Mouse (Mus musculus): ENCODE measurements at regions not wholly inside any gene's neighbourhood (a gene's known extent, or its start where the extent isn't known, plus 50 kb on each side); places are given as distances from the start of the nearest gene placed in this dataset.
A peak's percentile ranks its signal among the peaks of the same experiment; 100 is the strongest.

- no peak overlapping the region for H3K4me3 ChIP-seq
- intact Hi-C loops (cut with DNase I), result no loop called here
Observed at GRCm38 (mm10) chr11:71976724-71977481, 60.4 kb downstream of the Aipl1 start.

GRCm38 (mm10) chr11:71971351-71971750, 66.0 kb downstream of the Aipl1 start:
- intact Hi-C loops (cut with DNase I), result no loop called here
- DNase-seq (ENCODE audit: extremely low spot score in 1 of 2, low spot score in 2 of 2), result no peak
- Histone ChIP-seq H3K4me3 (no peak overlapping the region), H3K27ac (no peak overlapping the region)
- no peak for TF ChIP-seq CTCF (IDR thresholded peaks at IDR 0.05)

More at GRCm38 (mm10) chr11:71976724-71977481, 60.4 kb downstream of the Aipl1 start:
- TF ChIP-seq CTCF (IDR thresholded peaks at IDR 0.05), result no peak
- DNase-seq (ENCODE audit: extremely low spot score in 1 of 2, low spot score in 2 of 2), result no peak
- H3K27ac ChIP-seq, result no peak overlapping the region

- intact Hi-C loops (cut with DNase I), result no loop called here
- Histone ChIP-seq H3K27ac (no peak overlapping the region), H3K4me3 (no peak overlapping the region)
- no peak for DNase-seq (ENCODE audit: extremely low spot score in 1 of 2, low spot score in 2 of 2)
- TF ChIP-seq CTCF (IDR thresholded peaks at IDR 0.05), result no peak
Observed at GRCm38 (mm10) chr11:71962306-71962705, 75.0 kb downstream of the Aipl1 start.

- Histone ChIP-seq H3K27ac (no peak overlapping the region), H3K4me3 (no peak overlapping the region)
- no peak for DNase-seq (ENCODE audit: extremely low spot score in 1 of 2, low spot score in 2 of 2)
- intact Hi-C loops (cut with DNase I), result no loop called here
- TF ChIP-seq CTCF (IDR thresholded peaks at IDR 0.05), result no peak
Observed at GRCm38 (mm10) chr11:71952533-71952932, 84.8 kb downstream of the Aipl1 start.

GRCm38 (mm10) chr11:71947161-71947560, 90.1 kb downstream of the Aipl1 start:
- intact Hi-C loops (cut with DNase I), result loop anchor here (5.0 kb wide), 1 partner anchor 175 kb away; no protein-coding TSS in a partner anchor
- DNase-seq (ENCODE audit: extremely low spot score in 1 of 2, low spot score in 2 of 2), result no peak
- no peak overlapping the region for H3K4me3 ChIP-seq
- TF ChIP-seq CTCF (IDR thresholded peaks at IDR 0.05), result no peak
- no peak overlapping the region for H3K27ac ChIP-seq

GRCm38 (mm10) chr11:71945098-71945413, 92.3 kb downstream of the Aipl1 start:
- no peak overlapping the region for H3K4me3 ChIP-seq
- no peak for DNase-seq (ENCODE audit: extremely low spot score in 1 of 2, low spot score in 2 of 2)
- intact Hi-C loops (cut with DNase I), result loop anchor here (1.0 to 5.0 kb wide), 2 partner anchors 43 to 173 kb away; no protein-coding TSS in a partner anchor
- TF ChIP-seq CTCF (IDR thresholded peaks at IDR 0.05), result no peak
- no peak overlapping the region for H3K27ac ChIP-seq

DNA sequence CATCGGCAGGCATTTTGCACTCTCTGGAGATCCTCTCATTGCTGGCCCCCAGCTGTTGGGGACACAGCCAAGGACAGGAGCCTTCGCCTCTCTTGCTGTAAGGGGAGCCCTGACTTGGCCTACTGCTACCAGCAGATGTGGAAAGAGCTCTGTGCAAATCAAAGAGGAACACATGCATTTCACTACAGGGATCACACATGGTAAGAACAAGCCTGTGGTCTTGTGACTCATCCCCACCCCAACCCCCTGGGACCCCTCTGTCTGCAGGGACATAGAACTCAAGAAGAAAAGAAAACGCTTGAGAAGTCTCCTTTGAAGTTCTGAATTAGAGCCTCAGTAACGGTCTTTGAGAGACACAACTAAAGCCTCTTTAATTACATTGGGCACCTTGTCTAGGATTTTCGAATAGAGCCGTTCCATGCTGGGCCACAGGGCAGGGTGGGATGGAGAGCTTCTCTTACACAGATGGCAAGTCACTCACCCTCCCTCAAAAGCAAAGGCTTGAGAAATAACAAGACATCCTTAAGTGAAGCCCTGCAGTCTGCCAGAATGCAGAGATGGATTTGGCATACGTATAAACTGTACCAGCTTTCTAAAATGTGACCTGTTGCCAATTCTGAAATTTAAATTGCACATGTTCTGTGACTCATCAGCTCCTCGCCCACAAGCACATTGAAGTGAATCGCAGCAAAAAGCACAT, 92.8 kb downstream of the Aipl1 start:
- DNase-seq (ENCODE audit: extremely low spot score in 1 of 2, low spot score in 2 of 2), result peak; percentile 46 to 48
- peak overlapping the region; percentile 44; the same call in 1 of the 2 replicates for H3K27ac ChIP-seq
- intact Hi-C loops (cut with DNase I), result loop anchor here (1.0 to 5.0 kb wide), 2 partner anchors 42 to 172 kb away; no protein-coding TSS in a partner anchor
- H3K4me3 ChIP-seq, result no peak overlapping the region
- no peak for TF ChIP-seq CTCF (IDR thresholded peaks at IDR 0.05)

- Histone ChIP-seq H3K4me3 (no peak overlapping the region), H3K27ac (no peak overlapping the region)
- intact Hi-C loops (cut with DNase I), result no loop called here
- no peak for DNase-seq (ENCODE audit: extremely low spot score in 1 of 2, low spot score in 2 of 2)
- TF ChIP-seq CTCF (IDR thresholded peaks at IDR 0.05), result no peak
Observed at GRCm38 (mm10) chr11:71943512-71943911, 93.8 kb downstream of the Aipl1 start.

DNA sequence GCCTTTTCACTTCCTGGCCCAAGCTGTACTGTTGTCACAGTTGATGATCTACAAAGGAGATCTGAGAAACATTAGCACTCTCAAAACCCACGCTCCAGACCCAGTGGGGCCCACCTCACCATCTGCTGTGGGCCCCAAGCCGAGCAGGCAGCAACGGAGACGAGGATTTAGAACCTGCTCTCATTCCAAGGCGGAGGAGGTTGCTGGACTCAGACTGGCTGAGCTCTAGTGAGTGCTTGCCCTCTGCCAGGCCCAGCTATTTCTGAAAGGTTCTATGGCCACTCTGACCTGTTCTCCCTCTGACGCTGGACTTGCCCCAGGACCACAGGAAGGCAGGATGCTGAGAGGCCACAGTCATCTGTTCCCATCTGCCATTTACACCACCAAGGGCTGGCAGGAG, 98.2 kb downstream of the Aipl1 start:
- no peak overlapping the region for H3K27ac ChIP-seq
- TF ChIP-seq CTCF (IDR thresholded peaks at IDR 0.05), result no peak
- intact Hi-C loops (cut with DNase I), result loop anchor here (1.0 to 5.0 kb wide), 3 partner anchors 37 to 287 kb away; no protein-coding TSS in a partner anchor
- H3K4me3 ChIP-seq, result no peak overlapping the region
- peak; percentile 35 to 69 for DNase-seq (ENCODE audit: extremely low spot score in 1 of 2, low spot score in 2 of 2)

DNA sequence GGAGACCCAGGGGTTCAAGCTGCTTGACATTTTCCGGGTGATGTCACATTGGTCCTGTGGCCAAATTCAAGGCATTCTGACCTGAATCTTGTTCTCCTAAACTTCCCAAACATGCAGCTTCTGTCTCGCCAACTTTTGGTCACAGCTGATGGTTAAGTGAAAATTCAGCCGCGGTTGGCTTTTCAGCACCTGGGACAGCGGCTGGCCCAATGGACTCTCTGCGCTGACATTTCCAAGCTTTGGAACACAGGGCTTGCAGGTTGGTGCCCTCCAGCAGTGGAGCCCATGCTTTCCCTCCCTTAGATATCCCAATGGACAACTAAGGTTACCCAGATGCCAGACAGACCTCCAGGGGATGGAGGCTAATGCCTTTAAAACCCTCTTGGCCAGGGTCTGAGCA, 100.2 kb downstream of the Aipl1 start:
- H3K4me3 ChIP-seq, result no peak overlapping the region
- no peak for TF ChIP-seq CTCF (IDR thresholded peaks at IDR 0.05)
- no peak for DNase-seq (ENCODE audit: extremely low spot score in 1 of 2, low spot score in 2 of 2)
- intact Hi-C loops (cut with DNase I), result loop anchor here (5.0 kb wide), 2 partner anchors 115 to 285 kb away; no protein-coding TSS in a partner anchor
- no peak overlapping the region for H3K27ac ChIP-seq

DNA sequence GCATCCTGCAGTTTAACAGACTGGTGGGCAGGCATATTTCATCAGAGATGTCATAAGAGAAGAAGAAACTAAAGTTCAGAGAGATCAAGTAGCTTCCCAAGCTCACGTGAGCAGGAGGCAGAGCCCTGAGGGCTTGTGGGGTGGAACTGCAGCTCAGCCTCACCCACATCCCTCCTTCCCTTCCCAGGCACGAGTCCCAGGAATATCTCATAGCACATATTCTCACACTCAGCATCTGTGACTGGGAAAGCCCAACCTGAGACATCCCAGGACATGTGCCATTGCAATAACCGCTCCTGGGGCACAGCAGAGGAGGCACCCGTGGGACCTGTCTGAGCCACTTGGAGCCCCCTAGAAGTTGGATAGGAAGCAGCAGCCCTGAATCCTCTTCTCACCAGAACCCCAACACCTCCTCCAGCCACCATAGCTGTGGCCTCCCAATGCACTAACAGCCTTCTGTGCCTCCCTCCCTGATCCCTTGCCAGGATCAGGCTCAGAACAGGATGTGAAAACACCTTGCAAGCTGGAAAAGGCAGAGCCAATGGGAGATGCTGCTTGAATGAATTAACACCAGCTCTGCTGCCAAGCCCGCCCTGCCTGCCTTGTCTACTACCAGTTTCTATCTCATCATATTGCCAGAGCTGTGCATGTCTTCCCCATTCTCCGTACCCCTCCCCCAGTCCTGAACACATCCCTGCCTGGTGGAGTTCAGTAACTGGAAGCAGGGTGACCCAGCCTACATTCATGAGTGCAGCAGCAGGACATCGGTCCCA, 107.4 kb downstream of the Aipl1 start:
- intact Hi-C loops (cut with DNase I), result no loop called here
- H3K27ac ChIP-seq, result no peak overlapping the region
- TF ChIP-seq CTCF (IDR thresholded peaks at IDR 0.05), result no peak
- peak in 1 of 2 experiments; percentile 36 for DNase-seq (ENCODE audit: extremely low spot score in 1 of 2, low spot score in 2 of 2)
- H3K4me3 ChIP-seq, result no peak overlapping the region

GRCm38 (mm10) chr11:71914665-71915064, 122.6 kb downstream of the Aipl1 start:
- Histone ChIP-seq H3K27ac (no peak overlapping the region), H3K4me3 (no peak overlapping the region)
- intact Hi-C loops (cut with DNase I), result no loop called here
- TF ChIP-seq CTCF (IDR thresholded peaks at IDR 0.05), result no peak
- no peak for DNase-seq (ENCODE audit: extremely low spot score in 1 of 2, low spot score in 2 of 2)

Measured in left cerebral cortex, adult 2 months (tissue).